8 mouse cellular contexts compared by ENCODE assay signal in the genomic region with DNA sequence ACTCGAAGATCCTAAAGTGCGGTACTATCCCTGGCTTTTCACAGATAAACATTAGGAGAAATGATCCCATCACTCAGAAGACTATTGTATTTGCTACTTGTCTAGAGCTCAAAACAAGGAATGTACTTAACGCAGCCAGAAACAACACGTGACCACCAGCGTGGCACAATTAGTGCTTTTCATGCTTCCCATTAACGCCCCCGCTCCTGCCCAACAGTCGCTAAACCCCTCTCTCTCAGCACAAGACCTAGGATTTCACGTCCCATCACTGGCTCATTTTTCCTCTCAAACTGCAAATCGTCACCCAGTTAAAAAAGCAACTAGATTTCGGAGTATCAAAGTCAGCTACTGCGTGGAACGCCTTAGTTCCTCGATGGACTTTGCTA. TPM values are rescaled to one million over a fixed set of nuclear protein-coding genes. Genes with fewer than 3 reads are reported as not detected.
DNase-seq lines count a peak whose midpoint lies in the region; ATAC-seq and TF ChIP-seq lines count a peak whose summit lies in the region.

No protein-coding gene starts in this region.

- no peak for TF ChIP-seq CTCF in testis, adult 2 months (IDR thresholded peaks at IDR 0.05; ENCODE audit: control insufficient read depth, insufficient read depth, insufficient replicate concordance, low read depth, low read length)
- no peak for TF ChIP-seq CTCF in liver, postnatal 0 days (IDR thresholded peaks at IDR 0.05; ENCODE audit: low read depth)

- no peaks in the 10 kb centered on the region for H3K27me3 ChIP-seq in testis, adult 2 months (ENCODE audit: control insufficient read depth, insufficient read depth, low read length)
- no peaks in the 10 kb centered on the region for H3K27me3 ChIP-seq in liver, postnatal 0 days (ENCODE audit: insufficient read depth, low read length)

- peak overlapping the region; percentile 92 for H3K4me3 ChIP-seq in testis, adult 2 months (ENCODE audit: control insufficient read depth, low read depth, low read length)
- peak overlapping the region; percentile 70 for H3K4me3 ChIP-seq in liver, postnatal 0 days (ENCODE audit: low read depth, low read length)

- peak overlapping the region; percentile 85 for H3K4me2 ChIP-seq in liver, postnatal 0 days (ENCODE audit: low read depth, low read length)

- H3K4me1 ChIP-seq in testis, adult 2 months (ENCODE audit: control insufficient read depth, insufficient read depth, low read length), result no peaks in the 10 kb centered on the region; the same call in 1 of the 2 replicates
- peaks cover 41% of the 10 kb centered on the region for H3K4me1 ChIP-seq in liver, postnatal 0 days (ENCODE audit: insufficient read depth)

- no peak for TF ChIP-seq POLR2A in testis, adult 2 months (IDR thresholded peaks at IDR 0.05; ENCODE audit: control insufficient read depth, low read depth, low read length)

- no peak for TF ChIP-seq EP300 in liver, postnatal 0 days (IDR thresholded peaks at IDR 0.05; ENCODE audit: low read depth)

- 15% methylated on average over 14 of the region's 14 CpGs for WGBS in liver, postnatal 0 days (ENCODE audit: insufficient replicate concordance)

- H3K9ac ChIP-seq in liver, postnatal 0 days (replicated peaks), result peak overlapping the region; percentile 74

- intact Hi-C loops in heart, postnatal 14 days (cut with DNase I), result loop anchor here (5.0 kb wide), 1 partner anchor 131 kb away; a partner anchor contains a TSS

- no peak for DNase-seq in testis, postnatal 10 days (ENCODE audit: low spot score)
- peak; percentile 30 to 42 for DNase-seq in heart, postnatal 14 days
- peak; percentile 33 to 80 for DNase-seq in layer of hippocampus, adult 18-20 months (ENCODE audit: low spot score in 2 of 2)
- no peak for DNase-seq in liver, postnatal 0 days
- DNase-seq in right cerebral cortex, postnatal 10 days (ENCODE audit: low spot score in 2 of 2), result peak; percentile 63 to 71
- no peak for DNase-seq in yolk sac, embryonic 10.5 days (ENCODE audit: low spot score)

- no peaks in the 10 kb centered on the region for H3K9me3 ChIP-seq in liver, postnatal 0 days (ENCODE audit: low read length)

- no peaks in the 10 kb centered on the region for H3K36me3 ChIP-seq in testis, adult 2 months (ENCODE audit: control insufficient read depth, insufficient read depth, low read length)
- no peaks in the 10 kb centered on the region for H3K36me3 ChIP-seq in liver, postnatal 0 days (replicated peaks; ENCODE audit: insufficient read depth, low read length)

- peak; percentile 41; the same call in 1 of the 2 replicates for ATAC-seq in erythroid progenitor cell, adult 5-6 weeks (replicated peaks; ENCODE audit: low FRiP score, poor library complexity, severe bottlenecking)
- ATAC-seq in liver, postnatal 0 days, result no peak

- H3K27ac ChIP-seq in testis, adult 2 months (ENCODE audit: control insufficient read depth, insufficient read depth, low read depth, low read length), result peak overlapping the region; percentile 32
- H3K27ac ChIP-seq in liver, postnatal 0 days (ENCODE audit: low read depth), result peak overlapping the region; percentile 86

RNA-seq across cellular contexts. Expression of a gene that starts 8.7 kb away (rescaled TPM):
- polyA plus RNA-seq in testis, adult 2 months (2012; rRNA removed), result 50.0 and 58.3 TPM in 2 replicates
- total RNA-seq in erythroid progenitor cell, adult 5-6 weeks (2015; ENCODE audit: low replicate concordance), result 71.4 and 112 TPM in 2 replicates
- 65.8 and 73.0 TPM in 2 replicates for total RNA-seq in erythroid progenitor cell, adult 5-6 weeks (2017; ENCODE audit: low replicate concordance)
- 10 to 100 TPM; 51.3 to 55.2 TPM for total RNA-seq in heart, postnatal 14 days (2021)
- total RNA-seq in layer of hippocampus, adult 18-20 months (2021), result 10 to 100 TPM; 44.5 to 48.1 TPM
- polyA plus RNA-seq in liver, postnatal 0 days (2015; fragmentation: Nextera tagmentation; extraction: Ambion mirVana), result 52.2 and 53.8 TPM in 2 replicates

RNA-seq across cellular contexts. Expression of a gene that starts 9.0 kb away (rescaled TPM):
- polyA plus RNA-seq in testis, adult 2 months (2012; rRNA removed), result 4.8 and 6.5 TPM in 2 replicates
- 41.1 and 67.5 TPM in 2 replicates for total RNA-seq in erythroid progenitor cell, adult 5-6 weeks (2015; ENCODE audit: low replicate concordance)
- total RNA-seq in erythroid progenitor cell, adult 5-6 weeks (2017; ENCODE audit: low replicate concordance), result 47.8 and 49.5 TPM in 2 replicates
- 10 to 100 TPM; 18.1 to 19.9 TPM for total RNA-seq in heart, postnatal 14 days (2021)
- total RNA-seq in layer of hippocampus, adult 18-20 months (2021), result 10 to 100 TPM; 43.7 to 44.0 TPM
- polyA plus RNA-seq in liver, postnatal 0 days (2015; fragmentation: Nextera tagmentation; extraction: Ambion mirVana), result 19.7 and 21.2 TPM in 2 replicates

RNA-seq across cellular contexts. Expression of a gene that starts 56.0 kb away (rescaled TPM):
- polyA plus RNA-seq in testis, adult 2 months (2012; rRNA removed), result 34.5 and 41.8 TPM in 2 replicates
- 108 and 132 TPM in 2 replicates for total RNA-seq in erythroid progenitor cell, adult 5-6 weeks (2015; ENCODE audit: low replicate concordance)
- 110 and 121 TPM in 2 replicates for total RNA-seq in erythroid progenitor cell, adult 5-6 weeks (2017; ENCODE audit: low replicate concordance)
- total RNA-seq in heart, postnatal 14 days (2021), result 10 to 100 TPM; 20.7 to 24.2 TPM
- total RNA-seq in layer of hippocampus, adult 18-20 months (2021), result 10 to 100 TPM; 38.0 to 43.8 TPM
- polyA plus RNA-seq in liver, postnatal 0 days (2015; fragmentation: Nextera tagmentation; extraction: Ambion mirVana), result 14.5 and 17.6 TPM in 2 replicates

RNA-seq across cellular contexts. Expression of a gene that starts 56.6 kb away (rescaled TPM):
- 154 and 181 TPM in 2 replicates for polyA plus RNA-seq in testis, adult 2 months (2012; rRNA removed)
- 191 and 241 TPM in 2 replicates for total RNA-seq in erythroid progenitor cell, adult 5-6 weeks (2015; ENCODE audit: low replicate concordance)
- total RNA-seq in erythroid progenitor cell, adult 5-6 weeks (2017; ENCODE audit: low replicate concordance), result 160 and 213 TPM in 2 replicates
- 10 to 100 TPM; 56.4 to 61.4 TPM for total RNA-seq in heart, postnatal 14 days (2021)
- 100 to 1,000 TPM; 109 to 112 TPM for total RNA-seq in layer of hippocampus, adult 18-20 months (2021)
- 69.7 and 71.6 TPM in 2 replicates for polyA plus RNA-seq in liver, postnatal 0 days (2015; fragmentation: Nextera tagmentation; extraction: Ambion mirVana)

Comparison
In these comparisons a context has a peak if more than half of its experiments do, and no peak if none do; other contexts are left out.
1. DNase-seq: peak in heart, postnatal 14 days (2 of 2), layer of hippocampus, adult 18-20 months (2 of 2) and right cerebral cortex, postnatal 10 days (2 of 2); none in testis, postnatal 10 days (single experiment), liver, postnatal 0 days (single experiment) and yolk sac, embryonic 10.5 days (single experiment).